24 mouse cellular contexts compared by ENCODE assay signal in the genomic region with DNA sequence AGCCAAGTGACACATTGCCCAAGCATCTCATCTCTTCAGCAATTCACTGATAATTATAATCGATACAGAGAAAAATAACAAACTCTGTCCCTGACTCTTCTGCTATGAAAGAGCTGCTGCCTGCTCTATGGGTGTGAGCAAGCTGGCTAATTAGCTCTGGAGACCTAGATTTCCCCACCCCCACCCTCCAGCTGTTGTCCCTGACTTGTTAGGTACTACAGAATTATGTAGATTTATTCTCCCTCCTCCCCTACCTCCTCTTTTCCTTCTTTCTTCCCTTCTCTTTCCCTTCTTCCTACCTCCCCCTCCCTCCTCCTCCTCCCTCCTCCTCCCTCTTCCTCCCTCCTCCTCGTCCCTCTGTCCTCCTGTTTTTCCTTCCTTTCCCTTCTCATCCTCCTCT. TPM values are rescaled to one million over a fixed set of nuclear protein-coding genes. Genes with fewer than 3 reads are reported as not detected.
"Had no signal": no experiment of that assay in that cellular context is flagged by ENCODE, and none has a peak within 500 bp of the region (broad histone marks: within the 10 kb centered on the region; RNA-seq: fewer than 3 reads in every experiment).

No protein-coding gene starts in this region.

- H3K4me3 ChIP-seq: limb, embryonic 12.5 days; limb, embryonic 15.5 days; midbrain, embryonic 12.5 days had no signal

- H3K9ac ChIP-seq: limb, embryonic 12.5 days; limb, embryonic 15.5 days; liver, embryonic 14.5 days; liver, postnatal 0 days; lung, embryonic 14.5 days; midbrain, embryonic 12.5 days had no signal

- H3K27ac ChIP-seq: limb, embryonic 12.5 days; limb, embryonic 15.5 days; liver, embryonic 14.5 days; macrophage; midbrain, embryonic 12.5 days had no signal

- H3K4me2 ChIP-seq: limb, embryonic 12.5 days; limb, embryonic 15.5 days; liver, embryonic 11.5 days; lung, embryonic 14.5 days; midbrain, embryonic 12.5 days had no signal

- DNase-seq: kidney, adult 2 months; kidney, postnatal 10 days; kidney, postnatal 36 days; layer of hippocampus, adult 9-11 months; left cerebral cortex, postnatal 4 days; liver, postnatal 0 days; lung, embryonic 14.5 days; thymus, adult 18-20 months; thymus, postnatal 36 days had no signal

- H3K9me3 ChIP-seq: limb, embryonic 15.5 days; midbrain, embryonic 12.5 days had no signal

- H3K4me1 ChIP-seq: limb, embryonic 12.5 days; limb, embryonic 15.5 days; midbrain, embryonic 12.5 days had no signal

- H3K36me3 ChIP-seq: limb, embryonic 12.5 days; limb, embryonic 15.5 days; midbrain, embryonic 12.5 days had no signal

- H3K27me3 ChIP-seq: limb, embryonic 12.5 days; limb, embryonic 15.5 days; midbrain, embryonic 12.5 days had no signal

- ATAC-seq: liver, postnatal 0 days; lung, postnatal 0 days had no signal

RNA-seq across cellular contexts. Expression of gene Ocm, which starts 54.4 kb away (rescaled TPM):
- total RNA-seq: layer of hippocampus, adult 18-20 months; layer of hippocampus, postnatal 25 days; megakaryocyte, adult 5-6 weeks; midbrain, postnatal 0 days had no signal
- polyA plus RNA-seq: kidney, adult 2 months; limb, embryonic 12.5 days; liver, embryonic 11.5 days; liver, embryonic 14.5 days; liver, postnatal 0 days; lung, embryonic 14.5 days; macrophage; midbrain, embryonic 12.5 days; neural tube, embryonic 11.5 days; neural tube, embryonic 14.5 days; spleen, adult 2 months; testis, adult 2 months had no signal
